Mouse (Mus musculus): ENCODE data around the gene Lrrc73.
A peak's percentile ranks its signal among the peaks of the same experiment; 100 is the strongest.

The Lrrc73 gene

GRCm38 (mm10) chr17:46253452-46254084, at the start of gene Lrrc73:
TSS of gene Lrrc73 (plus strand) at chr17:46253531.
- DNase-seq (ENCODE audit: low spot score): peak; percentile 96

GRCm38 (mm10) chr17:46206676-46207075, 46.7 kb upstream of the Lrrc73 start:
- no peak for DNase-seq (ENCODE audit: low spot score)

GRCm38 (mm10) chr17:46210550-46210949, 42.8 kb upstream of the Lrrc73 start:
- DNase-seq (ENCODE audit: low spot score): no peak

- no peak for DNase-seq (ENCODE audit: low spot score)
Measured at GRCm38 (mm10) chr17:46221601-46222000, 31.7 kb upstream of the Lrrc73 start.

- DNase-seq (ENCODE audit: low spot score): no peak
Measured at GRCm38 (mm10) chr17:46227576-46227975, 25.8 kb upstream of the Lrrc73 start.

GRCm38 (mm10) chr17:46236067-46236466, 17.3 kb upstream of the Lrrc73 start:
- no peak for DNase-seq (ENCODE audit: low spot score)

GRCm38 (mm10) chr17:46237079-46237478, 16.3 kb upstream of the Lrrc73 start:
- DNase-seq (ENCODE audit: low spot score): no peak

- DNase-seq (ENCODE audit: low spot score): no peak
Measured at GRCm38 (mm10) chr17:46237480-46237879, 15.9 kb upstream of the Lrrc73 start.

GRCm38 (mm10) chr17:46239516-46240114, 13.7 kb upstream of the Lrrc73 start:
- no peak for DNase-seq (ENCODE audit: low spot score)

GRCm38 (mm10) chr17:46241471-46241870, 11.9 kb upstream of the Lrrc73 start:
- DNase-seq (ENCODE audit: low spot score): no peak

GRCm38 (mm10) chr17:46242274-46242673, 11.1 kb upstream of the Lrrc73 start:
- no peak for DNase-seq (ENCODE audit: low spot score)

- DNase-seq (ENCODE audit: low spot score): no peak
Measured at GRCm38 (mm10) chr17:46242993-46243392, 10.3 kb upstream of the Lrrc73 start.

GRCm38 (mm10) chr17:46243624-46244023, 9.7 kb upstream of the Lrrc73 start:
- DNase-seq (ENCODE audit: low spot score): peak; percentile 72

- peak; percentile 92 for DNase-seq (ENCODE audit: low spot score)
Measured at GRCm38 (mm10) chr17:46244579-46244978, 8.8 kb upstream of the Lrrc73 start.

GRCm38 (mm10) chr17:46247512-46248188, 5.7 kb upstream of the Lrrc73 start, which contains the start of the genes Polr1c and Yipf3:
TSS of gene Polr1c (minus strand) at chr17:46248054.
TSS of gene Yipf3 (plus strand) at chr17:46248080.
- peak; percentile 97 for DNase-seq (ENCODE audit: low spot score)

GRCm38 (mm10) chr17:46248189-46248522, 5.2 kb upstream of the Lrrc73 start:
- no peak for DNase-seq (ENCODE audit: low spot score)

GRCm38 (mm10) chr17:46251174-46251573, 2.2 kb upstream of the Lrrc73 start:
- DNase-seq (ENCODE audit: low spot score): no peak

- DNase-seq (ENCODE audit: low spot score): peak; percentile 57
Measured at GRCm38 (mm10) chr17:46252571-46253451, 520 bp upstream of the Lrrc73 start.

GRCm38 (mm10) chr17:46254106-46254505, 775 bp downstream of the Lrrc73 start:
- DNase-seq (ENCODE audit: low spot score): peak; percentile 53

- DNase-seq (ENCODE audit: low spot score): no peak
Measured at GRCm38 (mm10) chr17:46255147-46255546, 1.8 kb downstream of the Lrrc73 start.

GRCm38 (mm10) chr17:46258279-46259053, 5.1 kb downstream of the Lrrc73 start:
- DNase-seq (ENCODE audit: low spot score): peak; percentile 86

All from MN1 (cell line).